Mouse (Mus musculus): ENCODE results near the gene Stk24.

DNA sequence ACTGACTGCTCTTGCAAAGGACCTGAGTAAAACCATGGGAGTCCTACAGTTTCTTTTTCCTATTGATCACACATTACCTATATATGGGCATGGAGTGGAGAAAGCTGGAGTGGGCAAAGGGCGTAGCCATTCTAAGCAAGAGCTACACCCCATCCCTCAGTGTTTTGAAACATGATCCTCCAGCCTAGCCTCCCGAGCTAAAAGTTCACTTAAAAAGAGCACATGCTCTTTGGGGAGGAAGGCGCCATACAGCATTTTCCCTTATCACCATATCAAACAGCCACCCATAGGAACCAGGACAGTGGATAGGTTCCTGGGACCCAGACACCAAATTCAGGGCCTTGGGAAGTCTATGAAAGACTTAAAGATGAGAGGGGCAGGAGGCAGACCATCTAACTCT is 20.8 kb downstream of the Stk24 start:
- TF ChIP-seq EP300 (IDR thresholded peaks at IDR 0.05) (no peak), CTCF (IDR thresholded peaks at IDR 0.05) (no peak)
